Mouse (Mus musculus) adrenal gland, adult (tissue): ENCODE results near the gene Bpifa3.
"Not testable (repeated sequence)": the region's sequence is repeated elsewhere in the genome, so short reads cannot be mapped to it uniquely, and the experiment has no call there.

Experiments used
- DNase-seq, 2 experiments: peaks; one replicate each; pipeline ENCODE4 v3.0.0; 2022 to 2023; ENCODE audit warnings: low spot score in 1 of 2; ENCODE audit not compliant: inconsistent age in 2 of 2

Gene Bpifa3

GRCm38 (mm10) chr2:154130120-154130519, at the start of gene Bpifa3:
Gene Bpifa3 (plus strand): TSS chr2:154130336.
- DNase-seq, result no peak

GRCm38 (mm10) chr2:154097734-154098133, 32.4 kb upstream of the Bpifa3 start:
- peak in 1 of 2 experiments; percentile 53 for DNase-seq

GRCm38 (mm10) chr2:154117381-154117780, 12.8 kb upstream of the Bpifa3 start:
- peak in 1 of 2 experiments; percentile 40 for DNase-seq

- DNase-seq, result no peak
These were observed 12.4 kb downstream of the Bpifa3 start, which contains the start of gene Bpifa1 for GRCm38 (mm10) chr2:154142580-154142979. Gene Bpifa1 (plus strand): TSS chr2:154142880.

DNA sequence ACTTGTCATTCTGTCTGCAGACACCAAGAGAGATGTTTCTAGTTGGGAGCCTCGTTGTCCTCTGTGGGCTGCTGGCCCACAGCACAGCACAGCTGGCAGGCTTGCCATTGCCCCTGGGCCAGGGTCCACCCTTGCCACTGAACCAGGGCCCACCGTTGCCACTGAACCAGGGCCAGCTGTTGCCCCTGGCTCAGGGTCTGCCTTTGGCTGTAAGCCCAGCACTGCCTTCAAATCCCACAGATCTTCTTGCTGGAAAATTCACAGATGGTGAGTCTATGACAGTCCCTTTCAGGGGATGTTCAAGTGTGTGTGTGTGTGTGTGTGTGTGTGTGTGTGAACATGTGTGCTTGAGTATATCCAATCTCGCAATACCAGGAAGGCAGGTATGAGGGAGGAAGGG, 13.6 kb downstream of the Bpifa3 start:
- no peak for DNase-seq

GRCm38 (mm10) chr2:154147496-154147895, 17.4 kb downstream of the Bpifa3 start:
- DNase-seq, result no peak

DNA sequence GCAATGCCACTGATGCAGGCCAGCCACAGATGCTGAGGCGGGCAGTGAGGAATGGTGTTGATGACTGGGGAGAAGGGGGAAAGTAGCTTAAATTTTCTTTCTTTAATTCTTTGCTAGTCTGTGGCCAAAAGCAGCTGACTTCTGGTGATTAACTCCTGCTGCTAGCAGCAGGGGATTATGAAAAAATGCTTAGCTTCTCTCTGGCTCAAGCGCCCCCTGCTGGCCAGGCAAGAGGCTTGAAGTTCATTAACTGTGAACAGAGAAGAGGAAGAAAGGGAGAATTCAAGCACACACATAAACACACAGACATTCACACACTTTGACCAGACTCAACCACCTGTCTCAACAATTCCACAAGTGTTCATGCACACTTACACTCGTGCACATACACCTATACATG, 28.3 kb downstream of the Bpifa3 start:
- peak; percentile 22 to 64 for DNase-seq

DNA sequence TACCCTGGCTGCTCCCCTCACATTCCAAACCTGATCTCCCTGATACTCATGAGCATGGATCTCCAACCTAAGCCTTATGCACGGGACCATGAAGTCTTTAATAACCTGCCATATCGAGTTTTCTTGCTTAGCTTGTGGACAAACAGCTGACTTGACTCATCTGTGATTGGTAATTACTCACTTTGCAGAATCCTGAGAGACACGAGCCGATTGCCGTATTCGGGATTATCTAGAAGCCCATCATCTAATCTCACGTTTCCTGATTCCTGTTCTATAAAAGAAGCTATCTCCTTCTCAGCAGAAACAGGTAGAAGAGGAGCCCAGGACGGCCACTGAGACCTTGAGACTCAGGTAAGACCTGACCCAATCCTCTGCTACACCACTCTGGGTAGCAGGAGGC, 32.2 kb downstream of the Bpifa3 start, which contains the start of gene Bpifa5:
Gene Bpifa5 (plus strand): TSS at position 301 of the 400 bp plus-strand sequence.
- no peak for DNase-seq

GRCm38 (mm10) chr2:154163306-154163705, 33.2 kb downstream of the Bpifa3 start:
- no peak for DNase-seq

- DNase-seq, result no peak
These were observed 39.0 kb downstream of the Bpifa3 start for GRCm38 (mm10) chr2:154169172-154169571.

- DNase-seq, result no peak
These were observed 41.5 kb downstream of the Bpifa3 start for GRCm38 (mm10) chr2:154171621-154172020.

DNA sequence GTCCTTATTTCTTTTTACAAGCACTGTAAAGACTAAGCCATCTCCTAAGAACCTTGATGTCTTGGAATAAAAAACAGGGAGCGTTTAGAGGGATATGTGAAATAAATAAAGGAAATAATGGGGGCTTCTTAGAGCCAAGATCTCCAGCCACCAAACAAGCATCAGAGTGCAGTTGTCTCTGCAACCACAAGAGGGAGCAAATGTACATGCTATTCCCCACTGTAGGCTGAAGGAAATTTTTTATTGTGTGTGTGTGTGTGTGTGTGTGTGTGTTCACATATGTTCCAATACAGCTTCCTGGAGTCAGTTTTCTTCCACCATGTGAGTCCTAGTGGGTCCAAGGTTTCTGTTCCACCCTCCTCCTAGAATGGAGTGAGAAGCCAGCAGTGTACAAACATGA, 43.2 kb downstream of the Bpifa3 start:
- DNase-seq, result peak in 1 of 2 experiments; percentile 59

DNA sequence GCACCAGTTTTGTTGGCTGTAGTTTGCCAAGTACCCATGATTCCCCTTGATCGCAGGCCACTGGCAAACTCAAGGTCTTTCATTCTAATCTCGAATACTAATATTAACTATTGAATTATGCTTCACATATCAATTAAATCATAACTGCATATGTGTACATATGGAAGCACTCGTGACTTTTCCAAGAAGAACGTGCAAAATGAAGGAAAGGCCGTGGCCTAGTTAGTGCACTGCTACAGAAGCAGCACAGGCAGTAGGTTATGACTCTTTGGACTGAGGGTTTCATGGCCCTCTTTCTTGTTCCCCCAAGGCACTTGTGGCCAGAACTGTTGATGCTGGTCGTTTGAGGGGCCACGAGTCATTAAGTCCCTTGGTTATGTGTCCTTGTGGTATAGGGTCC, 51.8 kb downstream of the Bpifa3 start:
- DNase-seq, result not testable (repeated sequence)

- DNase-seq, result not testable (repeated sequence)
These were observed 52.9 kb downstream of the Bpifa3 start for GRCm38 (mm10) chr2:154183061-154183460.

DNA sequence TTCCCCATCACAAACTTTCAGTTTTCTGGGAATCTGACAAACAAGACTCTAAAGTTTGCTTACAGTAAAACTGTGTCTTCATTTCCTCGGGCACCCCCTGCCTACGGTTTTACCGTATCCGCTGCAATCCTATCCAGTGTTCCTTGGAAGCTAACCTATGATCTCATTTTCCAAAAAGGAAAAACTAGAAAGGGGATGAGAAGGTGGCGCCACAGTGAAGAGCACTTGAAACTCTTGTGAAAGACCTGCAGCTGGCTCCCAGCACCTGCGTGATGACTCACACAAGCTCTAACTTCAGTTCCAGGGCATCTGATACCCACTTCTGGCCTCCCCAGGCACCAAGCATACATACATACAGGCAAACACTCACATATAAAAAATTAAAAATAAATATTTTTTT, 55.2 kb downstream of the Bpifa3 start:
- DNase-seq, result no peak

- DNase-seq, result no peak
These were observed 55.6 kb downstream of the Bpifa3 start for GRCm38 (mm10) chr2:154185748-154186147.

DNA sequence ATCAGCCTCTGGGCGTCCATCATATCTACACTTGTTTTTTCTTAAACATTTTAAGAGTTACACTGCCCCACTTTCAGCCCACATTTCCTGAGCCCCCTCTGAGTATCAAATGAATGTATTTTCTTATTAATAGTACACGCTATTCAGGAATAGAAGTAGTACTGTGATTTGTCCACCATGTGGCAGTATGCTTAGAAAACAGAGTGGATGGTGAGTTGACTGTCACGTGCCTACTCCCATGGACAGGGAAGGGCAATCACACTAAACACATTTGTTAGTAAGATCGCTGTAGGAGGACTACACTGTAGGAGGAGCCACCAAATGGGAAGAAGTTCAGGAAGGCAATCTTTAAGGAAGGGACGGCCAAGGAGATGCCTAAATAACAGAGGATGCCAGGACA, 57.3 kb downstream of the Bpifa3 start:
- DNase-seq, result peak; percentile 8 to 73
